ENCODE assay signal across 14 mouse cellular contexts in the genomic region with DNA sequence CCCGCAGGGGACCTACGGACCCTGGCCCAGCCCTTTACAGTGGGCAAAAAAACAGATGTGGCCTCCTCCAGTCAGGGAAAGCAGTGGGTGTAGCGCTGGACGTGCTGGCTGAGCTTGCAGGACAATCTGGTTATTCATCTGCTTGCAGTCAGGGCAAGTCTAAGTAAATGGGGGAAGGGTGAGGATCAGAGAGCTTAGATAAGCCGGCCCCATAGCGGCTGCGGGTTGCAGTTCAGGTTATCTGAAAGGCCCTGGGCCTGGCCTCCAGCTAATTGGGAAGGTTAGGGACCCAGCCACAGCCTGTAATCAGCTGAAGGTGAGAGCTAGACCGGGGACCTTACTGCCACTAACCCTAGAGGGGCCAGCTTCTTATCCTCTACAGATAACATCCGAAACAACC. TPM values are rescaled to one million over a fixed set of nuclear protein-coding genes. Genes with fewer than 3 reads are reported as not detected.
DNase-seq lines count a peak whose midpoint lies in the region; ATAC-seq and TF ChIP-seq lines count a peak whose summit lies in the region.
"Had no signal": no experiment of that assay in that cellular context is flagged by ENCODE, and none has a peak within 500 bp of the region (broad histone marks: within the 10 kb centered on the region; RNA-seq: fewer than 3 reads in every experiment).

No protein-coding gene starts in this region.

- H3K4me2 ChIP-seq in hindbrain, embryonic 13.5 days: no peak overlapping the region
- 0 out of 2 replicates have a peak overlapping the region, but pooled peaks have one; percentile 5 for H3K4me2 ChIP-seq in embryonic facial prominence, embryonic 13.5 days
- no peak overlapping the region for H3K4me2 ChIP-seq in liver, embryonic 11.5 days

- peak; percentile 36 to 40; a peak in 1 of 4 replicates for TF ChIP-seq EP300 in MEL (IDR thresholded peaks at IDR 0.05; ENCODE audit: low read depth in 1 of 2, low read length in 2 of 2)

- no peaks in the 10 kb centered on the region for H3K79me2 ChIP-seq in MEL (ENCODE audit: control insufficient read depth, insufficient read depth, low read length, poor library complexity)

- H3K27me3 ChIP-seq in hindbrain, embryonic 10.5 days (ENCODE audit: insufficient read depth, poor library complexity, severe bottlenecking): peaks cover 100% of the 10 kb centered on the region
- H3K27me3 ChIP-seq in hindbrain, embryonic 13.5 days: peaks cover 99% of the 10 kb centered on the region
- no peaks in the 10 kb centered on the region for H3K27me3 ChIP-seq in MEL (ENCODE audit: control insufficient read depth in 1 of 2, insufficient read depth in 2 of 2, low read length in 2 of 2)
- peaks cover 46% of the 10 kb centered on the region for H3K27me3 ChIP-seq in embryonic facial prominence, embryonic 13.5 days
- peaks cover 84% of the 10 kb centered on the region for H3K27me3 ChIP-seq in liver, embryonic 11.5 days (replicated peaks; ENCODE audit: control insufficient read depth, insufficient read depth, low read length)
- H3K27me3 ChIP-seq in thymus, adult 2 months (ENCODE audit: control insufficient read depth, insufficient read depth, low read length): peaks cover 25% of the 10 kb centered on the region

- WGBS in hindbrain, embryonic 10.5 days: 10% methylated on average over 9 of the region's 9 CpGs
- WGBS in hindbrain, embryonic 13.5 days: 11% methylated on average over 9 of the region's 9 CpGs
- WGBS in embryonic facial prominence, embryonic 13.5 days: 23% methylated on average over 9 of the region's 9 CpGs
- WGBS in liver, embryonic 11.5 days: 8% methylated on average over 9 of the region's 9 CpGs
- 82% methylated on average over 9 of the region's 9 CpGs for WGBS in thymus, adult 2 months

- H3K9ac ChIP-seq in hindbrain, embryonic 13.5 days: no peak overlapping the region
- H3K9ac ChIP-seq in MEL (ENCODE audit: control insufficient read depth, low read depth, low read length, poor library complexity, severe bottlenecking): no peak overlapping the region
- H3K9ac ChIP-seq in embryonic facial prominence, embryonic 13.5 days: peak overlapping the region; percentile 40; the same call in 1 of the 2 replicates
- no peak overlapping the region for H3K9ac ChIP-seq in liver, embryonic 11.5 days (ENCODE audit: low read depth, low read length)

- no peak for TF ChIP-seq POLR2A in MEL (IDR thresholded peaks at IDR 0.05; ENCODE audit: control insufficient read depth in 1 of 2, insufficient read depth in 1 of 2, low read depth in 1 of 2, low read length in 2 of 2, poor library complexity in 1 of 2)
- no peak for TF ChIP-seq POLR2A in thymus, adult 2 months (IDR thresholded peaks at IDR 0.05; ENCODE audit: control insufficient read depth, extremely low read depth, insufficient read depth, low read length, poor library complexity)

- TF ChIP-seq RAD21 in MEL (IDR thresholded peaks at IDR 0.05; ENCODE audit: low read depth, low read length): no peak

- no peak for ATAC-seq in hindbrain, embryonic 13.5 days (ENCODE audit: low FRiP score)
- no peak for ATAC-seq in embryonic facial prominence, embryonic 13.5 days (ENCODE audit: insufficient number of reproducible peaks, insufficient read depth, low FRiP score, low TSS enrichment, low read depth)
- peak; percentile 58 for ATAC-seq in liver, embryonic 11.5 days (replicated peaks; ENCODE audit: low FRiP score)
- ATAC-seq: CD4-positive, CD25-positive, alpha-beta regulatory T cell, adult 4 months had no signal

- peak; percentile 23 for DNase-seq in hindbrain, embryonic 10.5 days (ENCODE audit: low spot score)
- DNase-seq in MEL (ENCODE audit: low read depth, low spot score): peak; percentile 52
- no peak for DNase-seq in liver, embryonic 11.5 days (ENCODE audit: low spot score)
- DNase-seq in thymus, adult 2 months: no peak
- DNase-seq in thymus, adult 18-20 months: no peak
- DNase-seq in layer of hippocampus, adult 11-12 months (ENCODE audit: low spot score): no peak
- DNase-seq: cerebellum, adult 11-12 months; gastrocnemius, postnatal 14 days had no signal

- TF ChIP-seq CTCF in MEL (IDR thresholded peaks at IDR 0.05 in 2 of 3, conservative IDR thresholded peaks at IDR 0.05 in 1 of 3; ENCODE audit: control insufficient read depth in 1 of 3, insufficient read depth in 1 of 3, low read depth in 2 of 3, low read length in 3 of 3, poor library complexity in 1 of 3, severe bottlenecking in 1 of 3): no peak
- TF ChIP-seq CTCF in thymus, adult 2 months (IDR thresholded peaks at IDR 0.05; ENCODE audit: borderline replicate concordance, control insufficient read depth, extremely low read depth, insufficient read depth, low read length, poor library complexity): no peak

- H3K9me3 ChIP-seq in hindbrain, embryonic 10.5 days: no peaks in the 10 kb centered on the region
- no peaks in the 10 kb centered on the region for H3K9me3 ChIP-seq in hindbrain, embryonic 13.5 days
- no peaks in the 10 kb centered on the region for H3K9me3 ChIP-seq in MEL (replicated peaks; ENCODE audit: insufficient read depth, low read length)
- H3K9me3 ChIP-seq in embryonic facial prominence, embryonic 13.5 days: no peaks in the 10 kb centered on the region
- no peaks in the 10 kb centered on the region for H3K9me3 ChIP-seq in liver, embryonic 11.5 days (ENCODE audit: control insufficient read depth, low read length)
- H3K9me3 ChIP-seq: megakaryocyte, embryonic 14.5 days had no signal

- peaks cover 79% of the 10 kb centered on the region for H3K4me1 ChIP-seq in hindbrain, embryonic 10.5 days (replicated peaks)
- peaks cover 24% of the 10 kb centered on the region for H3K4me1 ChIP-seq in hindbrain, embryonic 13.5 days (replicated peaks)
- peaks cover 0 to 7% of the 10 kb centered on the region in 2 experiments; a peak in 1 of 4 replicates for H3K4me1 ChIP-seq in MEL (ENCODE audit: control insufficient read depth in 1 of 2, insufficient read depth in 2 of 2, low read length in 2 of 2)
- peaks cover 60% of the 10 kb centered on the region for H3K4me1 ChIP-seq in embryonic facial prominence, embryonic 13.5 days
- peaks cover 60% of the 10 kb centered on the region for H3K4me1 ChIP-seq in liver, embryonic 11.5 days (replicated peaks; ENCODE audit: control insufficient read depth, insufficient read depth, low read length)
- H3K4me1 ChIP-seq in thymus, adult 2 months (replicated peaks; ENCODE audit: control insufficient read depth, insufficient read depth, low read length): no peaks in the 10 kb centered on the region

- H3K27ac ChIP-seq in hindbrain, embryonic 10.5 days: 0 out of 2 replicates have a peak overlapping the region, but pooled peaks have one; percentile 35
- no peak overlapping the region for H3K27ac ChIP-seq in hindbrain, embryonic 13.5 days
- no peak overlapping the region for H3K27ac ChIP-seq in MEL (ENCODE audit: control insufficient read depth, low read depth, low read length)
- H3K27ac ChIP-seq in embryonic facial prominence, embryonic 13.5 days: no peak overlapping the region; the same call in 1 of the 2 replicates
- no peak overlapping the region for H3K27ac ChIP-seq in liver, embryonic 11.5 days (ENCODE audit: low read depth, low read length)
- no peak overlapping the region for H3K27ac ChIP-seq in thymus, adult 2 months (ENCODE audit: control insufficient read depth, insufficient read depth, low read length)

- 0 out of 2 replicates have a peak overlapping the region, but pooled peaks have one; percentile 2 for H3K4me3 ChIP-seq in hindbrain, embryonic 10.5 days
- no peak overlapping the region for H3K4me3 ChIP-seq in hindbrain, embryonic 13.5 days
- no peak overlapping the region for H3K4me3 ChIP-seq in MEL (ENCODE audit: control insufficient read depth in 1 of 2, insufficient read depth in 1 of 2, low read depth in 2 of 2, low read length in 2 of 2)
- no peak overlapping the region for H3K4me3 ChIP-seq in embryonic facial prominence, embryonic 13.5 days
- no peak overlapping the region for H3K4me3 ChIP-seq in liver, embryonic 11.5 days (ENCODE audit: low read depth, low read length)
- H3K4me3 ChIP-seq in thymus, adult 2 months (ENCODE audit: control insufficient read depth, insufficient read depth, low read length): no peak overlapping the region
- H3K4me3 ChIP-seq: megakaryocyte, embryonic 14.5 days had no signal

- H3K36me3 ChIP-seq in hindbrain, embryonic 10.5 days: no peaks in the 10 kb centered on the region
- H3K36me3 ChIP-seq in hindbrain, embryonic 13.5 days: no peaks in the 10 kb centered on the region
- H3K36me3 ChIP-seq in MEL (ENCODE audit: control insufficient read depth in 1 of 2, insufficient read depth in 2 of 2, low read length in 2 of 2): no peaks in the 10 kb centered on the region
- H3K36me3 ChIP-seq in embryonic facial prominence, embryonic 13.5 days: no peaks in the 10 kb centered on the region
- H3K36me3 ChIP-seq in liver, embryonic 11.5 days (ENCODE audit: control insufficient read depth, insufficient read depth, low read length): no peaks in the 10 kb centered on the region
- no peaks in the 10 kb centered on the region for H3K36me3 ChIP-seq in thymus, adult 2 months (ENCODE audit: control insufficient read depth, insufficient read depth, low read length)

RNA-seq across cellular contexts. Expression of gene Tbx2, which starts 5.0 kb away (rescaled TPM):
- polyA plus RNA-seq in hindbrain, embryonic 10.5 days (2016; fragmentation: Nextera tagmentation; extraction: Ambion mirVana): 1.5 and 3.1 TPM in 2 replicates
- 1.6 and 1.7 TPM in 2 replicates for polyA plus RNA-seq in hindbrain, embryonic 13.5 days (2015; fragmentation: Nextera tagmentation; extraction: Ambion mirVana)
- total RNA-seq in MEL (2012; rRNA removed): not detected in 2 replicates
- under 1 TPM in 1 of 2 experiments, not detected in 1; 0.01 TPM for polyA plus RNA-seq in MEL (2012; ENCODE audit: insufficient read depth in 1 of 2, insufficient read length in 2 of 2, low read depth in 1 of 2, low replicate concordance in 2 of 2, missing spikeins in 1 of 2)
- 14.2 and 14.5 TPM in 2 replicates for polyA plus RNA-seq in embryonic facial prominence, embryonic 13.5 days (2015; fragmentation: Nextera tagmentation; extraction: Ambion mirVana)
- 2.7 and 3.2 TPM in 2 replicates for polyA plus RNA-seq in liver, embryonic 11.5 days (2014; fragmentation: Nextera tagmentation; extraction: Ambion mirVana)
- polyA plus RNA-seq in thymus, adult 2 months (2012; rRNA removed): 2.7 and 3.5 TPM in 2 replicates
- polyA plus RNA-seq: CD4-positive, CD25-positive, alpha-beta regulatory T cell, adult 4 months had no signal

RNA-seq across cellular contexts. Expression of gene Gm11444, which starts 22.8 kb away (rescaled TPM):
- not detected in 2 replicates for polyA plus RNA-seq in hindbrain, embryonic 10.5 days (2016; fragmentation: Nextera tagmentation; extraction: Ambion mirVana)
- polyA plus RNA-seq in hindbrain, embryonic 13.5 days (2015; fragmentation: Nextera tagmentation; extraction: Ambion mirVana): not detected in 2 replicates
- not detected in 2 replicates for total RNA-seq in MEL (2012; rRNA removed)
- polyA plus RNA-seq in MEL (2012; ENCODE audit: insufficient read depth in 1 of 2, insufficient read length in 2 of 2, low read depth in 1 of 2, low replicate concordance in 2 of 2, missing spikeins in 1 of 2): under 1 TPM in 1 of 2 experiments, not detected in 1; 0.21 TPM
- not detected in 2 replicates for polyA plus RNA-seq in embryonic facial prominence, embryonic 13.5 days (2015; fragmentation: Nextera tagmentation; extraction: Ambion mirVana)
- not detected in 2 replicates for polyA plus RNA-seq in liver, embryonic 11.5 days (2014; fragmentation: Nextera tagmentation; extraction: Ambion mirVana)
- polyA plus RNA-seq in thymus, adult 2 months (2012; rRNA removed): not detected in 2 replicates
- total RNA-seq: gastrocnemius, postnatal 14 days; heart, postnatal 25 days; left cerebral cortex, adult 18-20 months had no signal

RNA-seq across cellular contexts. Expression of gene Tbx4, which starts 58.9 kb away (rescaled TPM):
- 0.09 and 0.22 TPM in 2 replicates for polyA plus RNA-seq in hindbrain, embryonic 10.5 days (2016; fragmentation: Nextera tagmentation; extraction: Ambion mirVana)
- 0.34 TPM in 2 replicates for polyA plus RNA-seq in hindbrain, embryonic 13.5 days (2015; fragmentation: Nextera tagmentation; extraction: Ambion mirVana)
- 0.07 and 0.12 TPM in 2 replicates for total RNA-seq in MEL (2012; rRNA removed)
- polyA plus RNA-seq in MEL (2012; ENCODE audit: insufficient read depth in 1 of 2, insufficient read length in 2 of 2, low read depth in 1 of 2, low replicate concordance in 2 of 2, missing spikeins in 1 of 2): under 1 TPM in 1 of 2 experiments, not detected in 1; 0.64 TPM
- polyA plus RNA-seq in embryonic facial prominence, embryonic 13.5 days (2015; fragmentation: Nextera tagmentation; extraction: Ambion mirVana): 3.0 and 3.1 TPM in 2 replicates
- polyA plus RNA-seq in liver, embryonic 11.5 days (2014; fragmentation: Nextera tagmentation; extraction: Ambion mirVana): 0.79 and 0.86 TPM in 2 replicates
- 0.06 and 0.08 TPM in 2 replicates for polyA plus RNA-seq in thymus, adult 2 months (2012; rRNA removed)
- polyA plus RNA-seq: CD4-positive, CD25-positive, alpha-beta regulatory T cell, adult 4 months had no signal

Comparison
In these comparisons a context has a peak if more than half of its experiments do, and no peak if none do; other contexts are left out.
1. DNase-seq: peak in hindbrain, embryonic 10.5 days (single experiment) and MEL (single experiment); none in liver, embryonic 11.5 days (single experiment), thymus, adult 2 months (single experiment), thymus, adult 18-20 months (0 of 2) and layer of hippocampus, adult 11-12 months (single experiment).